Mouse (Mus musculus): ENCODE data around the gene 5031439G07Rik.

GRCm38 (mm10) chr15:84932351-84932750, 56.0 kb downstream of the 5031439G07Rik start:
- no peak for TF ChIP-seq CTCF (IDR thresholded peaks at IDR 0.05; ENCODE audit: borderline replicate concordance, control insufficient read depth, extremely low read depth, insufficient read depth, low read length, poor library complexity)
- no peak for TF ChIP-seq POLR2A (IDR thresholded peaks at IDR 0.05; ENCODE audit: control insufficient read depth, extremely low read depth, insufficient read depth, low read length, poor library complexity)
